Mouse (Mus musculus): Measurements from ENCODE around the gene Irgq. TPM values are rescaled to one million over a fixed set of nuclear protein-coding genes. Genes with fewer than 3 reads are reported as not detected.
A peak's percentile ranks its signal among the peaks of the same experiment; 100 is the strongest.

The Irgq gene
- polyA plus RNA-seq, 1 experiment from 2014 or later, result 8.0 TPM

- peaks cover 21% of the 10 kb centered on the region for H3K27me3 ChIP-seq (ENCODE audit: control insufficient read depth, insufficient read depth, low read length)
- no peak overlapping the region for H3K4me2 ChIP-seq (ENCODE audit: low read length)
- H3K9ac ChIP-seq (ENCODE audit: low read length), result no peak overlapping the region
- no peaks in the 10 kb centered on the region for H3K9me3 ChIP-seq (ENCODE audit: control insufficient read depth, low read length)
- H3K36me3 ChIP-seq (ENCODE audit: control insufficient read depth, insufficient read depth, low read length), result no peaks in the 10 kb centered on the region
- whole genome bisulfite sequencing, result 73% methylated on average over 9 of the region's 9 CpGs
- H3K4me1 ChIP-seq (ENCODE audit: control insufficient read depth in 2 of 2, insufficient read depth in 2 of 2, low read length in 2 of 2), result peaks cover 0 to 4% of the 10 kb centered on the region in 2 experiments; a peak in 1 of 4 replicates
- H3K27ac ChIP-seq (replicated peaks in 1 of 2; ENCODE audit: control insufficient read depth in 1 of 2, insufficient read depth in 1 of 2, low read depth in 2 of 2, low read length in 2 of 2), result no peak overlapping the region
- no peak; the same call in 1 of the 2 replicates for ATAC-seq (ENCODE audit: insufficient number of reproducible peaks, insufficient read depth, low FRiP score, low read depth)
- no peak overlapping the region for H3K4me3 ChIP-seq (ENCODE audit: control insufficient read depth in 1 of 2, insufficient read depth in 1 of 2, low read depth in 1 of 2, low read length in 2 of 2)
Measured at GRCm38 (mm10) chr7:24486654-24487130, 43.8 kb upstream of the Irgq start.

GRCm38 (mm10) chr7:24487403-24487802 lies 43.1 kb upstream of the Irgq start:
- no peak for ATAC-seq (ENCODE audit: insufficient number of reproducible peaks, insufficient read depth, low FRiP score, low read depth)
- WGBS, result 22% methylated on average over 3 of the region's 3 CpGs

GRCm38 (mm10) chr7:24488303-24488702 lies 42.2 kb upstream of the Irgq start:
- Histone ChIP-seq H3K27me3 (ENCODE audit: control insufficient read depth, insufficient read depth, low read length) (peaks cover 13% of the 10 kb centered on the region; the same call in 1 of the 2 replicates), H3K4me1 (ENCODE audit: control insufficient read depth in 2 of 2, insufficient read depth in 2 of 2, low read length in 2 of 2) (no peaks in the 10 kb centered on the region), H3K4me2 (ENCODE audit: low read length) (no peak overlapping the region), H3K27ac (replicated peaks in 1 of 2; ENCODE audit: control insufficient read depth in 1 of 2, insufficient read depth in 1 of 2, low read depth in 2 of 2, low read length in 2 of 2) (no peak overlapping the region), H3K36me3 (ENCODE audit: control insufficient read depth, insufficient read depth, low read length) (no peaks in the 10 kb centered on the region), H3K9me3 (ENCODE audit: control insufficient read depth, low read length) (no peaks in the 10 kb centered on the region), H3K4me3 (ENCODE audit: control insufficient read depth in 1 of 2, insufficient read depth in 1 of 2, low read depth in 1 of 2, low read length in 2 of 2) (no peak overlapping the region), H3K9ac (ENCODE audit: low read length) (no peak overlapping the region)
- ATAC-seq (ENCODE audit: insufficient number of reproducible peaks, insufficient read depth, low FRiP score, low read depth), result no peak
- 79% methylated on average over 8 of the region's 8 CpGs for WGBS

More at GRCm38 (mm10) chr7:24487403-24487802, 43.1 kb upstream of the Irgq start:
- H3K4me3 ChIP-seq (ENCODE audit: control insufficient read depth in 1 of 2, insufficient read depth in 1 of 2, low read depth in 1 of 2, low read length in 2 of 2), result no peak overlapping the region
- H3K27ac ChIP-seq (replicated peaks in 1 of 2; ENCODE audit: control insufficient read depth in 1 of 2, insufficient read depth in 1 of 2, low read depth in 2 of 2, low read length in 2 of 2), result no peak overlapping the region
- H3K4me1 ChIP-seq (ENCODE audit: control insufficient read depth in 2 of 2, insufficient read depth in 2 of 2, low read length in 2 of 2), result no peaks in the 10 kb centered on the region
- H3K4me2 ChIP-seq (ENCODE audit: low read length), result no peak overlapping the region
- H3K27me3 ChIP-seq (ENCODE audit: control insufficient read depth, insufficient read depth, low read length), result peaks cover 21% of the 10 kb centered on the region
- H3K36me3 ChIP-seq (ENCODE audit: control insufficient read depth, insufficient read depth, low read length), result no peaks in the 10 kb centered on the region
- H3K9me3 ChIP-seq (ENCODE audit: control insufficient read depth, low read length), result no peaks in the 10 kb centered on the region
- no peak overlapping the region for H3K9ac ChIP-seq (ENCODE audit: low read length)

- Histone ChIP-seq H3K36me3 (ENCODE audit: control insufficient read depth, insufficient read depth, low read length) (no peaks in the 10 kb centered on the region), H3K9me3 (ENCODE audit: control insufficient read depth, low read length) (peaks cover 5% of the 10 kb centered on the region), H3K4me3 (ENCODE audit: control insufficient read depth in 1 of 2, insufficient read depth in 1 of 2, low read depth in 1 of 2, low read length in 2 of 2) (peak overlapping the region; percentile 30 to 34; a peak in 3 of 4 replicates), H3K4me2 (ENCODE audit: low read length) (peak overlapping the region; percentile 66), H3K4me1 (ENCODE audit: control insufficient read depth in 2 of 2, insufficient read depth in 2 of 2, low read length in 2 of 2) (peaks cover 9 to 19% of the 10 kb centered on the region in 2 experiments; a peak in 3 of 4 replicates), H3K9ac (ENCODE audit: low read length) (peak overlapping the region; percentile 27), H3K27ac (replicated peaks in 1 of 2; ENCODE audit: control insufficient read depth in 1 of 2, insufficient read depth in 1 of 2, low read depth in 2 of 2, low read length in 2 of 2) (no peak overlapping the region), H3K27me3 (ENCODE audit: control insufficient read depth, insufficient read depth, low read length) (peaks cover 67% of the 10 kb centered on the region)
- ATAC-seq (ENCODE audit: insufficient number of reproducible peaks, insufficient read depth, low FRiP score, low read depth), result no peak
- WGBS, result 9% methylated on average over 43 of the region's 43 CpGs
Measured at GRCm38 (mm10) chr7:24499856-24500577, 30.5 kb upstream of the Irgq start.

- no peak for ATAC-seq (ENCODE audit: insufficient number of reproducible peaks, insufficient read depth, low FRiP score, low read depth)
- no peak overlapping the region for H3K4me2 ChIP-seq (ENCODE audit: low read length)
- no peak overlapping the region for H3K9ac ChIP-seq (ENCODE audit: low read length)
- no peak overlapping the region for H3K27ac ChIP-seq (replicated peaks in 1 of 2; ENCODE audit: control insufficient read depth in 1 of 2, insufficient read depth in 1 of 2, low read depth in 2 of 2, low read length in 2 of 2)
- peaks cover 5% of the 10 kb centered on the region for H3K9me3 ChIP-seq (ENCODE audit: control insufficient read depth, low read length)
- H3K27me3 ChIP-seq (ENCODE audit: control insufficient read depth, insufficient read depth, low read length), result peaks cover 67% of the 10 kb centered on the region
- peaks cover 16 to 28% of the 10 kb centered on the region in 2 experiments for H3K4me1 ChIP-seq (ENCODE audit: control insufficient read depth in 2 of 2, insufficient read depth in 2 of 2, low read length in 2 of 2)
- 0 out of 4 replicates have a peak overlapping the region, but pooled peaks of 1 of the 2 experiments have one; percentile 34 for H3K4me3 ChIP-seq (ENCODE audit: control insufficient read depth in 1 of 2, insufficient read depth in 1 of 2, low read depth in 1 of 2, low read length in 2 of 2)
- H3K36me3 ChIP-seq (ENCODE audit: control insufficient read depth, insufficient read depth, low read length), result no peaks in the 10 kb centered on the region
- 19% methylated on average over 7 of the region's 7 CpGs for WGBS
Measured at GRCm38 (mm10) chr7:24500929-24501328, 29.6 kb upstream of the Irgq start.

- Histone ChIP-seq H3K4me1 (ENCODE audit: control insufficient read depth in 2 of 2, insufficient read depth in 2 of 2, low read length in 2 of 2) (peaks cover 17 to 31% of the 10 kb centered on the region in 2 experiments), H3K36me3 (ENCODE audit: control insufficient read depth, insufficient read depth, low read length) (no peaks in the 10 kb centered on the region), H3K4me3 (ENCODE audit: control insufficient read depth in 1 of 2, insufficient read depth in 1 of 2, low read depth in 1 of 2, low read length in 2 of 2) (no peak overlapping the region), H3K4me2 (ENCODE audit: low read length) (no peak overlapping the region), H3K9ac (ENCODE audit: low read length) (no peak overlapping the region), H3K27me3 (ENCODE audit: control insufficient read depth, insufficient read depth, low read length) (peaks cover 67% of the 10 kb centered on the region), H3K27ac (replicated peaks in 1 of 2; ENCODE audit: control insufficient read depth in 1 of 2, insufficient read depth in 1 of 2, low read depth in 2 of 2, low read length in 2 of 2) (no peak overlapping the region), H3K9me3 (ENCODE audit: control insufficient read depth, low read length) (peaks cover 5% of the 10 kb centered on the region)
- 37% methylated on average over 21 of the region's 21 CpGs for WGBS
- no peak for ATAC-seq (ENCODE audit: insufficient number of reproducible peaks, insufficient read depth, low FRiP score, low read depth)
Measured at GRCm38 (mm10) chr7:24501492-24501891, 29.0 kb upstream of the Irgq start.

- no peak for ATAC-seq (ENCODE audit: insufficient number of reproducible peaks, insufficient read depth, low FRiP score, low read depth)
- no peaks in the 10 kb centered on the region for H3K36me3 ChIP-seq (ENCODE audit: control insufficient read depth, insufficient read depth, low read length)
- H3K4me1 ChIP-seq (ENCODE audit: control insufficient read depth in 2 of 2, insufficient read depth in 2 of 2, low read length in 2 of 2), result peaks cover 18 to 31% of the 10 kb centered on the region in 2 experiments
- peak overlapping the region; percentile 46; the same call in 1 of the 2 replicates for H3K9ac ChIP-seq (ENCODE audit: low read length)
- peaks cover 5% of the 10 kb centered on the region for H3K9me3 ChIP-seq (ENCODE audit: control insufficient read depth, low read length)
- WGBS, result 16% methylated on average over 9 of the region's 10 CpGs
- H3K4me2 ChIP-seq (ENCODE audit: low read length), result peak overlapping the region; percentile 36
- H3K27me3 ChIP-seq (ENCODE audit: control insufficient read depth, insufficient read depth, low read length), result peaks cover 52% of the 10 kb centered on the region
- no peak overlapping the region for H3K4me3 ChIP-seq (ENCODE audit: control insufficient read depth in 1 of 2, insufficient read depth in 1 of 2, low read depth in 1 of 2, low read length in 2 of 2)
- H3K27ac ChIP-seq (replicated peaks in 1 of 2; ENCODE audit: control insufficient read depth in 1 of 2, insufficient read depth in 1 of 2, low read depth in 2 of 2, low read length in 2 of 2), result no peak overlapping the region
Measured at GRCm38 (mm10) chr7:24504004-24504403, 26.5 kb upstream of the Irgq start.
